Mouse (Mus musculus) urinary bladder, adult 18-20 months (tissue): ENCODE measurements around the gene Als2cl.
A peak's percentile ranks its signal among the peaks of the same experiment; 100 is the strongest.

ENCODE experiments used
- DNase-seq, 2 experiments: peaks; one replicate each; pipeline ENCODE4 v3.0.0; 2022; ENCODE audit warnings: low spot score in 2 of 2, mixed read lengths in 2 of 2

The Als2cl gene

GRCm38 (mm10) chr9:110915466-110915865 is 35.8 kb downstream of the Als2cl start:
- no peak for DNase-seq

GRCm38 (mm10) chr9:110916786-110917185 is 37.1 kb downstream of the Als2cl start, which contains the start of gene Fam240a:
Gene Fam240a, minus strand, starts transcription at chr9:110916861.
- no peak for DNase-seq

GRCm38 (mm10) chr9:110920665-110921419 is 41.2 kb downstream of the Als2cl start:
- no peak for DNase-seq

- peak; percentile 29 to 34 for DNase-seq
Observed at GRCm38 (mm10) chr9:110922759-110923158, 43.1 kb downstream of the Als2cl start.

GRCm38 (mm10) chr9:110931573-110931972 is 51.9 kb downstream of the Als2cl start:
- no peak for DNase-seq

GRCm38 (mm10) chr9:110933850-110934437 is 54.3 kb downstream of the Als2cl start:
- DNase-seq: no peak

- no peak for DNase-seq
Observed at GRCm38 (mm10) chr9:110935941-110936340, 56.3 kb downstream of the Als2cl start.

- no peak for DNase-seq
Observed at GRCm38 (mm10) chr9:110937506-110938490, 58.1 kb downstream of the Als2cl start.

GRCm38 (mm10) chr9:110944265-110944664 is 64.6 kb downstream of the Als2cl start:
- DNase-seq: no peak

- DNase-seq: no peak
Observed at GRCm38 (mm10) chr9:110945343-110945742, 65.7 kb downstream of the Als2cl start.

GRCm38 (mm10) chr9:110945926-110946325 is 66.3 kb downstream of the Als2cl start, which contains the start of gene Tdgf1:
Gene Tdgf1, minus strand, starts transcription at chr9:110946158.
- no peak for DNase-seq

GRCm38 (mm10) chr9:110946548-110947044 is 66.9 kb downstream of the Als2cl start:
- DNase-seq: no peak

GRCm38 (mm10) chr9:110947261-110947661 is 67.6 kb downstream of the Als2cl start:
- DNase-seq: no peak

GRCm38 (mm10) chr9:110947900-110948299 is 68.2 kb downstream of the Als2cl start:
- no peak for DNase-seq

- DNase-seq: no peak
Observed at GRCm38 (mm10) chr9:110948813-110949310, 69.2 kb downstream of the Als2cl start.

GRCm38 (mm10) chr9:110950109-110950508 is 70.4 kb downstream of the Als2cl start:
- DNase-seq: no peak
